Mouse (Mus musculus): ENCODE measurements at regions not wholly inside any gene's neighbourhood (a gene's known extent, or its start where the extent isn't known, plus 50 kb on each side); places are given as distances from the start of the nearest gene placed in this dataset.

- TF ChIP-seq CTCF (IDR thresholded peaks at IDR 0.05) (no peak), EP300 (IDR thresholded peaks at IDR 0.05) (no peak)
Observed at GRCm38 (mm10) chr2:47879071-47879470, 934.8 kb upstream of the Acvr2a start.

Data from lung, postnatal 0 days (tissue).